ENCODE assay signal across 16 mouse cellular contexts in the genomic region with DNA sequence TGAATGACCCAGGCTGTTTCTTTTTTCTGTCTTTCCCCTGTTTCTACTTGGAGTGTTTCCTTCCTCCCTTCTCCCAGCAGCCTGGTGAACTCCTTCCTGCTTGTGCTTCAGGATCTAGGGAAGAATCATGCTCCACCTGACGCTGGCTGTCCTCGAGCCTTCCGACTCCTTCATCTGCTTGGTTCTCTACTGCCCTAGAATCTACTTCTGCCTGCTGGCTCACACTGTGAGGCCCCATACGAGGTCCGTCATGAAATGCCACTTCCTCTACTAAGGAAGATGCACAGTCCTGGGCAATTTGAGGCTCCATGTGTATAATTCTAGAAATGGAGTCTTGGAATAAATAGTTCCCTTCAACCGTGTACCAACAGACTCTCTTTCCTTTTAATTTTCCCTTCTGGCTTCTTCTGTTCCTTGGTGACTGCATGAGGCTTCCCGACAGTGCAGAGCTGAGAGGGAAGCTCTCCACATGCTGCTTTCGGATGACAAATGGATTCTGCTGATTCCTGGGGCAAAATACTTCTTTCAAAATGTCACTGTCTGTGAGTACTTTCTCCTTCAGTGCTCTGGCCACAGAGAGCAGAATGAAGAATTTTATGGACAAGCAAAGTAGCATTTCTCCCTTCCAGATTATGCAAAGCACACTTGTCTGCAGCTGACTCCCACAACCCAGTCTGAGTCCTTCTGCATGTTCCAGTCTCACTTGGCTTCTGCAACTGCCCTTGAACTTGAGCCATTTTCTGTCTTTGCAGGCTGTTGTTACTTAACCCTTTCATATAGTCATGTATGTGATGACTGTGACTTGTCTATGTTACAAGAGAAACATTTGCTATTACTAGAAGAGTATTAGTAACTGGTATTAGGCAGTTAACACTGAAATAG.
DNase-seq lines count a peak whose midpoint lies in the region; ATAC-seq and TF ChIP-seq lines count a peak whose summit lies in the region.
"Had no signal": no experiment of that assay in that cellular context is flagged by ENCODE, and none has a peak within 500 bp of the region (broad histone marks: within the 10 kb centered on the region; RNA-seq: fewer than 3 reads in every experiment).

No protein-coding gene starts in this region.

- no peak overlapping the region for H3K9ac ChIP-seq in heart, postnatal 0 days (replicated peaks; ENCODE audit: low read depth, low read length)
- no peak overlapping the region for H3K9ac ChIP-seq in heart, adult 2 months (ENCODE audit: low read depth, low read length)
- H3K9ac ChIP-seq: embryonic facial prominence, embryonic 12.5 days; neural tube, embryonic 13.5 days had no signal

- WGBS in heart, postnatal 0 days = 58% methylated on average over 8 of the region's 8 CpGs
- WGBS in heart, adult 2 months = 63% methylated on average over 8 of the region's 8 CpGs

- H3K36me3 ChIP-seq in heart, postnatal 0 days (replicated peaks; ENCODE audit: control insufficient read depth, insufficient read depth, low read length) = no peaks in the 10 kb centered on the region
- no peaks in the 10 kb centered on the region for H3K36me3 ChIP-seq in heart, adult 2 months (ENCODE audit: control insufficient read depth, insufficient read depth, low read length)
- H3K36me3 ChIP-seq: embryonic facial prominence, embryonic 12.5 days; forebrain, embryonic 10.5 days; hindbrain, embryonic 10.5 days; neural tube, embryonic 13.5 days had no signal

- no peak for TF ChIP-seq POLR2A in heart, adult 2 months (IDR thresholded peaks at IDR 0.05; ENCODE audit: insufficient read depth, low read depth, low read length)

- 0 out of 2 replicates have a peak, but pooled peaks have one; percentile 24 for ATAC-seq in heart, postnatal 0 days (ENCODE audit: insufficient read depth, low read depth)
- ATAC-seq: intestine, embryonic 16.5 days; midbrain, embryonic 16.5 days had no signal

- no peaks in the 10 kb centered on the region for H3K9me3 ChIP-seq in heart, postnatal 0 days (replicated peaks; ENCODE audit: control insufficient read depth, low read length)
- H3K9me3 ChIP-seq: embryonic facial prominence, embryonic 12.5 days; forebrain, embryonic 10.5 days; hindbrain, embryonic 10.5 days; neural tube, embryonic 13.5 days had no signal

- H3K4me1 ChIP-seq in heart, postnatal 0 days (ENCODE audit: control insufficient read depth, insufficient read depth) = no peaks in the 10 kb centered on the region
- no peaks in the 10 kb centered on the region for H3K4me1 ChIP-seq in heart, adult 2 months (ENCODE audit: control insufficient read depth, insufficient read depth, low read length)
- H3K4me1 ChIP-seq: embryonic facial prominence, embryonic 12.5 days; forebrain, embryonic 10.5 days; neural tube, embryonic 13.5 days had no signal

- H3K4me2 ChIP-seq in heart, postnatal 0 days (ENCODE audit: low read depth, low read length) = no peak overlapping the region
- H3K4me2 ChIP-seq: embryonic facial prominence, embryonic 12.5 days; neural tube, embryonic 13.5 days had no signal

- 0 out of 2 replicates have a peak overlapping the region, but pooled peaks have one; percentile 15 for H3K27ac ChIP-seq in heart, postnatal 0 days (ENCODE audit: low read depth)
- no peak overlapping the region for H3K27ac ChIP-seq in heart, adult 2 months
- H3K27ac ChIP-seq: embryonic facial prominence, embryonic 12.5 days; forebrain, embryonic 10.5 days; hindbrain, embryonic 10.5 days; neural tube, embryonic 13.5 days had no signal

- H3K27me3 ChIP-seq in heart, postnatal 0 days (ENCODE audit: control insufficient read depth, insufficient read depth, low read length) = 0 out of 2 replicates have a peak, but pooled peaks cover 6% of the 10 kb centered on the region
- H3K27me3 ChIP-seq in heart, adult 2 months (ENCODE audit: control insufficient read depth, insufficient read depth, low read length) = no peaks in the 10 kb centered on the region
- H3K27me3 ChIP-seq: embryonic facial prominence, embryonic 12.5 days; neural tube, embryonic 13.5 days had no signal

- DNase-seq in adrenal gland, adult 2 months = peak; percentile 45
- no peak for DNase-seq in adrenal gland, postnatal 4 days (ENCODE audit: low spot score in 2 of 2)
- DNase-seq in heart, postnatal 0 days (ENCODE audit: low spot score) = peak; percentile 8
- DNase-seq in heart, adult 2 months = no peak
- DNase-seq in layer of hippocampus, adult 9-11 months = peak; percentile 25
- no peak for DNase-seq in layer of hippocampus, adult 11-12 months (ENCODE audit: low spot score)
- peak; percentile 14 for DNase-seq in urinary bladder, postnatal 14 days (ENCODE audit: low spot score)
- no peak for DNase-seq in urinary bladder, postnatal 25 days (ENCODE audit: low spot score)
- DNase-seq: cerebellum, postnatal 36 days; gastrocnemius, postnatal 36 days had no signal

- intact Hi-C loops in heart, adult 2 months (cut with DNase I) = no loop called here

- TF ChIP-seq EP300 in heart, postnatal 0 days (IDR thresholded peaks at IDR 0.05; ENCODE audit: low read depth) = no peak
- no peak for TF ChIP-seq EP300 in heart, adult 2 months (IDR thresholded peaks at IDR 0.05; ENCODE audit: insufficient read depth, low read depth, low read length)

- H3K79me2 ChIP-seq in heart, adult 2 months (replicated peaks; ENCODE audit: control insufficient read depth, insufficient read depth, low read length) = no peaks in the 10 kb centered on the region

- H3K4me3 ChIP-seq in heart, postnatal 0 days (ENCODE audit: low read depth, low read length) = no peak overlapping the region
- no peak overlapping the region for H3K4me3 ChIP-seq in heart, adult 2 months
- H3K4me3 ChIP-seq: embryonic facial prominence, embryonic 12.5 days; forebrain, embryonic 10.5 days; hindbrain, embryonic 10.5 days; neural tube, embryonic 13.5 days had no signal

- TF ChIP-seq CTCF in heart, postnatal 0 days (IDR thresholded peaks at IDR 0.05; ENCODE audit: low read depth) = no peak
- no peak for TF ChIP-seq CTCF in heart, adult 2 months (IDR thresholded peaks at IDR 0.05)

Comparison
In these comparisons a context has a peak if more than half of its experiments do, and no peak if none do; other contexts are left out.
1. DNase-seq: peak in adrenal gland, adult 2 months (single experiment), heart, postnatal 0 days (single experiment), layer of hippocampus, adult 9-11 months (single experiment) and urinary bladder, postnatal 14 days (single experiment); none in adrenal gland, postnatal 4 days (0 of 2), heart, adult 2 months (0 of 2), layer of hippocampus, adult 11-12 months (single experiment) and urinary bladder, postnatal 25 days (single experiment).